1 mouse cellular context compared by ENCODE assay signal in genomic region chr6:121272075-121272800, GRCm38 (mm10).
TF ChIP-seq lines count a peak whose summit lies in the region.

No protein-coding gene starts in this region.

TF ChIP-seq in CH12.LX, 34 proteins besides CTCF, POLR2A, EP300 and RAD21 (continued from another document):
- peak; percentile 58 for TF ChIP-seq IRF4 (IDR thresholded peaks at IDR 0.05; ENCODE audit: low read depth, low read length)
- peak; percentile 76 for TF ChIP-seq TCF12 (IDR thresholded peaks at IDR 0.05; ENCODE audit: low read depth, low read length)
- TF ChIP-seq SMC3 (IDR thresholded peaks at IDR 0.05; ENCODE audit: low read depth, low read length) = peak; percentile 68
- TF ChIP-seq CHD2 (IDR thresholded peaks at IDR 0.05; ENCODE audit: low read length) = no peak
